Mouse (Mus musculus): ENCODE results near the gene Ifih1.

Ifih1 gene

DNA sequence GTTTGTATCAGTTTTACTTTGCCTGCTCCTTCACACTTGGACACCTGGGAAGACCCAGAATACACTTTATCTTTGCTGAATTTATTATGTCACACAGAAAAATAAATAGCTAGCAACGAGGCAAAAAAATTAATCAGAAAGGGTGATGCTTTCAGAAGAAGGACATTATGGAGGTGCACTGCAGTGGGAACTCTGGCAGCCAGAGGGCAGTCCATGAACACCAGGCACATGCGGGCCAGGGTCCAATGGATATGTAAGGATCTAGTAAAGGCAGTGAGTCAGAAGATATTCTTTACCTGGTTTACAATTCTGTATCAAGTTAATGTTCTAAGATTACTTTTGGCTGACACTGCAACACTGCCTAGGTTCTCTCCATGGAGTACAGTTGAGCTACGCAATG, 96.4 kb downstream of the Ifih1 start:
- DNase-seq (ENCODE audit: low spot score), result no peak

DNA sequence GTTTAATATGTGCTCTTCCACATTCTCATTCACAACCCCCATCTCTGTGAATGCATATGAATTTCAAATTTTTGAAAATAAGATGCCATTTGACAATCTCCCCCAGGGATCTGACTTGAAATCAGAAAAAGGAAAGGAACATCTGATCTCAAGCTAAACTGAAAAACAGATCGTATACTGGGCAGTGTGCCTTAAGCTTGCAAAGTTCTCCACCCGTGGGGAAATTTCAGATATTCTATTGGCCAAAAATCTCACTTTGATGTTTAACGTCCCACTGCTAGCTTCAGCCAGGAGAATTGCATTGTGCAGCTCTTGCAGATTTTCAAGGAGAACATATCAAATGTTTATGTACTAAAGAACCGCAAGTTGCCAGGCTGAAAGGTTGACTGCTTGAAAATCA, 96.9 kb downstream of the Ifih1 start:
- no peak for DNase-seq (ENCODE audit: low spot score)

DNA sequence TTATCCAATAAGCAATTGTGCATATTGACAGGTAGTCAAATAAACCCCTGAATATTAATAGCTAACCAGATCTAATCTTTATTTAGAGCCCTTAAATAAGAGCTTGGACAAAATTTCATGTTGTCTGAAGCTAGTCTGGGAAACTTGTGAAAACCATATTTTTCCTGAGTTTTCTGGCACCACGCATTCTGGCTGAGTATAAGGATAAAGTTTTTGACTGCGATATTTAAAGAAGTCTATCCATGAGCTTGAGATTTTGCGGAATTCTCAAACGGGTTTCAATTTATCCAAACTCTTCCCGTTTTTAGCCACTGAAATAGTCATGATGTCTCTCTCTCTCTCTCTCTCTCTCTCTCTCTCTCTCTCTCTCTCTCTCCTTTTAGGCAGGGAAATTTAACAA, 98.0 kb downstream of the Ifih1 start:
- DNase-seq (ENCODE audit: low spot score), result no peak

All from c-Kit-positive CD71-positive TER-119-positive erythroid progenitor cells, embryonic 14.5 days (primary cell).